Mouse (Mus musculus) midbrain, embryonic 16.5 days (tissue): ENCODE results near the gene Slc39a3. TPM values are rescaled to one million over a fixed set of nuclear protein-coding genes. Genes with fewer than 3 reads are reported as not detected.
"Not testable (repeated sequence)": the region's sequence is repeated elsewhere in the genome, so short reads cannot be mapped to it uniquely, and the experiment has no call there.

Experiments used
- ATAC-seq: fragments of 200-750 bp; cut with Nextera tagmentation; 2 replicates; pipeline ENCODE4 v1.8.0; 2017; ENCODE audit warnings: moderate TSS enrichment
- H3K27ac ChIP-seq: fragments of 300-500 bp; sonication (generic); 2 replicates; pipeline ENCODE4 v1.5.1; 2014; ENCODE audit warnings: mild to moderate bottlenecking, low read length, mixed read lengths
- H3K27me3 ChIP-seq: fragments of 300-500 bp; sonication (generic); 2 replicates; pipeline ENCODE4 v1.6.1; 2014; ENCODE audit warnings: low read depth, low read length, mixed read lengths; ENCODE audit not compliant: control insufficient read depth, insufficient read depth
- H3K36me3 ChIP-seq: fragments of 300-500 bp; sonication (generic); 2 replicates; pipeline ENCODE4 v1.6.1; 2014; ENCODE audit warnings: mild to moderate bottlenecking, low read length, moderate library complexity, mixed read lengths; ENCODE audit not compliant: control insufficient read depth, insufficient read depth
- H3K4me1 ChIP-seq: fragments of 300-500 bp; sonication (generic); 2 replicates; pipeline ENCODE4 v1.6.1; 2014; ENCODE audit warnings: mild to moderate bottlenecking, low read length, mixed read lengths; ENCODE audit not compliant: control insufficient read depth, insufficient read depth
- H3K4me2 ChIP-seq: fragments of 300-500 bp; sonication (generic); 2 replicates; pipeline ENCODE4 v1.6.1; 2014; ENCODE audit warnings: mild to moderate bottlenecking, low read length, mixed read lengths
- H3K4me3 ChIP-seq: fragments of 300-500 bp; sonication (generic); 2 replicates; pipeline ENCODE4 v1.5.1; 2014; ENCODE audit warnings: low read depth, mild to moderate bottlenecking, low read length, moderate library complexity, mixed read lengths
- H3K9ac ChIP-seq: fragments of 300-500 bp; sonication (generic); 2 replicates; pipeline ENCODE4 v1.6.1; 2014; ENCODE audit warnings: low read depth, low read length, mixed read lengths
- H3K9me3 ChIP-seq: fragments of 300-500 bp; sonication (generic); replicated peaks from 2 replicates; pipeline ENCODE4 v1.6.1; 2014; ENCODE audit warnings: mild to moderate bottlenecking, low read length, mixed read lengths; ENCODE audit not compliant: control insufficient read depth, poor library complexity, severe bottlenecking
- WGBS: fragments of 180-500 bp; shearing (Covaris S2); extraction: QIAGEN DNeasy Blood & Tissue Kit; methylation state at CpG from one replicate; pipeline ENCODE4 v1.1.7; 2014; 5-methylcytosine and 5-hydroxymethylcytosine counted together
- polyA plus RNA-seq: library from polyadenylated mRNA; unstranded; fragments of >200 nt; fragmentation: Nextera tagmentation; extraction: Ambion mirVana; gene quantifications from 2 replicates; pipeline ENCODE4 v1.2.1, GENCODE M21; 2015

Gene Slc39a3
- polyA plus RNA-seq, 1 experiment from 2014 or later: 55.7 TPM

- peak; percentile 93 for ATAC-seq
- H3K9me3 ChIP-seq: no peaks in the 10 kb centered on the region; the same call in 1 of the 2 replicates
- peak within 1 kb of the TSS; percentile 70 for H3K4me3 ChIP-seq
- WGBS: under 1% methylated on average over 35 of the region's 35 CpGs
- peaks cover 19% of the 10 kb centered on the region for H3K4me1 ChIP-seq
- H3K4me2 ChIP-seq: peak within 1 kb of the TSS; percentile 78
- peak within 1 kb of the TSS; percentile 74 for H3K27ac ChIP-seq
- H3K36me3 ChIP-seq: peaks cover 15% of the 10 kb centered on the region
- H3K9ac ChIP-seq: peak within 1 kb of the TSS; percentile 80
- H3K27me3 ChIP-seq: no peaks in the 10 kb centered on the region
These were observed 32.6 kb upstream of the Slc39a3 start, which contains the start of gene Thop1 for GRCm38 (mm10) chr10:81069836-81070235. Thop1 (plus strand) TSS chr10:81070035.

- no peaks in the 10 kb centered on the region for H3K9me3 ChIP-seq
- H3K27ac ChIP-seq: peak overlapping the region; percentile 74; the same call in 1 of the 2 replicates
- no peak overlapping the region; the same call in 1 of the 2 replicates for H3K9ac ChIP-seq
- H3K36me3 ChIP-seq: peaks cover 7% of the 10 kb centered on the region; the same call in 1 of the 2 replicates
- no peaks in the 10 kb centered on the region for H3K27me3 ChIP-seq
- no peak for ATAC-seq
- no peak overlapping the region for H3K4me3 ChIP-seq
- H3K4me2 ChIP-seq: no peak overlapping the region
- WGBS: 82% methylated on average over 5 of the region's 5 CpGs
- peaks cover 19% of the 10 kb centered on the region for H3K4me1 ChIP-seq
These were observed 31.5 kb upstream of the Slc39a3 start for GRCm38 (mm10) chr10:81068706-81069105.

GRCm38 (mm10) chr10:81064519-81064918, 27.3 kb upstream of the Slc39a3 start:
- 88% methylated on average over 8 of the region's 8 CpGs for WGBS
- ATAC-seq: not testable (repeated sequence)

GRCm38 (mm10) chr10:81062710-81063109, 25.5 kb upstream of the Slc39a3 start:
- no peak for ATAC-seq
- 74% methylated on average over 4 of the region's 4 CpGs for whole genome bisulfite sequencing

More at GRCm38 (mm10) chr10:81064519-81064918, 27.3 kb upstream of the Slc39a3 start:
- not testable (repeated sequence) for H3K27me3 ChIP-seq, H3K4me1 ChIP-seq, H3K36me3 ChIP-seq, H3K9ac ChIP-seq, H3K9me3 ChIP-seq, H3K4me2 ChIP-seq, H3K27ac ChIP-seq, H3K4me3 ChIP-seq

GRCm38 (mm10) chr10:81059603-81060543, 22.6 kb upstream of the Slc39a3 start, which contains the start of gene Sgta:
Sgta (minus strand) TSS chr10:81060181.
- Histone ChIP-seq H3K27me3 (no peaks in the 10 kb centered on the region), H3K4me3 (peak within 1 kb of the TSS; percentile 75), H3K9me3 (no peaks in the 10 kb centered on the region), H3K4me2 (peak within 1 kb of the TSS; percentile 99), H3K9ac (peak within 1 kb of the TSS; percentile 89), H3K36me3 (no peaks in the 10 kb centered on the region), H3K27ac (peak within 1 kb of the TSS; percentile 48; the same call in 1 of the 2 replicates), H3K4me1 (peaks cover 27% of the 10 kb centered on the region)
- WGBS: under 1% methylated on average over 48 of the region's 48 CpGs
- peak; percentile 92 for ATAC-seq

More at GRCm38 (mm10) chr10:81062710-81063109, 25.5 kb upstream of the Slc39a3 start:
- Histone ChIP-seq H3K4me2 (no peak overlapping the region), H3K4me1 (peaks cover 19% of the 10 kb centered on the region), H3K27me3 (no peaks in the 10 kb centered on the region), H3K36me3 (no peaks in the 10 kb centered on the region), H3K27ac (no peak overlapping the region), H3K4me3 (no peak overlapping the region), H3K9me3 (no peaks in the 10 kb centered on the region), H3K9ac (no peak overlapping the region)

GRCm38 (mm10) chr10:81058896-81059295, 21.7 kb upstream of the Slc39a3 start:
- 91% methylated on average over 6 of the region's 6 CpGs for WGBS

GRCm38 (mm10) chr10:81057406-81058130, 20.3 kb upstream of the Slc39a3 start:
- no peak overlapping the region for H3K27ac ChIP-seq
- 94% methylated on average over 23 of the region's 23 CpGs for WGBS
- no peaks in the 10 kb centered on the region for H3K27me3 ChIP-seq
- H3K4me2 ChIP-seq: no peak overlapping the region
- peaks cover 27% of the 10 kb centered on the region for H3K4me1 ChIP-seq
- H3K4me3 ChIP-seq: no peak overlapping the region
- no peak overlapping the region for H3K9ac ChIP-seq
- no peaks in the 10 kb centered on the region for H3K36me3 ChIP-seq
- no peak for ATAC-seq
- no peaks in the 10 kb centered on the region for H3K9me3 ChIP-seq

More at GRCm38 (mm10) chr10:81058896-81059295, 21.7 kb upstream of the Slc39a3 start:
- Histone ChIP-seq H3K9ac (peak overlapping the region; percentile 89), H3K4me3 (peak overlapping the region; percentile 5; the same call in 1 of the 2 replicates), H3K9me3 (no peaks in the 10 kb centered on the region), H3K36me3 (no peaks in the 10 kb centered on the region), H3K4me1 (peaks cover 27% of the 10 kb centered on the region), H3K4me2 (peak overlapping the region; percentile 99), H3K27ac (no peak overlapping the region), H3K27me3 (no peaks in the 10 kb centered on the region)
- ATAC-seq: no peak

GRCm38 (mm10) chr10:81055802-81056340, 18.6 kb upstream of the Slc39a3 start:
- H3K4me3 ChIP-seq, H3K27ac ChIP-seq, H3K9me3 ChIP-seq, H3K27me3 ChIP-seq, H3K4me2 ChIP-seq, H3K9ac ChIP-seq, ATAC-seq: not testable (repeated sequence)
- Histone ChIP-seq H3K36me3 (peaks cover 12% of the 10 kb centered on the region), H3K4me1 (peaks cover 27% of the 10 kb centered on the region)
- WGBS: 83% methylated on average over 11 of the region's 11 CpGs
